Mouse (Mus musculus) layer of hippocampus, adult 9-11 months (tissue): ENCODE measurements around the gene Gm20388.

Experiments used
- DNase-seq: peaks from one replicate; pipeline ENCODE4 v3.0.0; 2022

Gm20388 gene

GRCm38 (mm10) chr8:121697735-121698614 lies 1787.3 kb downstream of the Gm20388 start:
- no peak for DNase-seq

GRCm38 (mm10) chr8:121698615-121699101 lies 1788.0 kb downstream of the Gm20388 start:
- DNase-seq: no peak

- DNase-seq: no peak
Observed at GRCm38 (mm10) chr8:121699936-121700335, 1789.3 kb downstream of the Gm20388 start.

- peak; percentile 52 for DNase-seq
Observed at GRCm38 (mm10) chr8:121705174-121705573, 1794.5 kb downstream of the Gm20388 start.

- DNase-seq: no peak
Observed at GRCm38 (mm10) chr8:121706956-121707355, 1796.3 kb downstream of the Gm20388 start.

- DNase-seq: no peak
Observed at GRCm38 (mm10) chr8:121708406-121708805, 1797.8 kb downstream of the Gm20388 start.

GRCm38 (mm10) chr8:121717502-121717901 lies 1806.9 kb downstream of the Gm20388 start:
- DNase-seq: no peak

GRCm38 (mm10) chr8:121717982-121718425 lies 1807.4 kb downstream of the Gm20388 start:
- peak; percentile 94 for DNase-seq

GRCm38 (mm10) chr8:121718925-121719324 lies 1808.3 kb downstream of the Gm20388 start:
- no peak for DNase-seq

- no peak for DNase-seq
Observed at GRCm38 (mm10) chr8:121721072-121721471, 1810.4 kb downstream of the Gm20388 start.

GRCm38 (mm10) chr8:121723846-121724245 lies 1813.2 kb downstream of the Gm20388 start:
- peak; percentile 72 for DNase-seq

- DNase-seq: no peak
Observed at GRCm38 (mm10) chr8:121727164-121727563, 1816.5 kb downstream of the Gm20388 start.

GRCm38 (mm10) chr8:121729323-121729722 lies 1818.7 kb downstream of the Gm20388 start, which contains the start of gene Jph3:
Gene Jph3, plus strand, starts transcription at chr8:121729623.
- no peak for DNase-seq

GRCm38 (mm10) chr8:121729754-121730153 lies 1819.1 kb downstream of the Gm20388 start:
- no peak for DNase-seq

GRCm38 (mm10) chr8:121730170-121730569 lies 1819.5 kb downstream of the Gm20388 start:
- no peak for DNase-seq

- no peak for DNase-seq
Observed at GRCm38 (mm10) chr8:121730646-121731045, 1820.0 kb downstream of the Gm20388 start.

GRCm38 (mm10) chr8:121731060-121731459 lies 1820.4 kb downstream of the Gm20388 start:
- no peak for DNase-seq

- DNase-seq: peak; percentile 75
Observed at GRCm38 (mm10) chr8:121731471-121732333, 1821.1 kb downstream of the Gm20388 start.

GRCm38 (mm10) chr8:121732334-121732665 lies 1821.7 kb downstream of the Gm20388 start:
- no peak for DNase-seq

GRCm38 (mm10) chr8:121734262-121734661 lies 1823.6 kb downstream of the Gm20388 start:
- peak; percentile 83 for DNase-seq

- no peak for DNase-seq
Observed at GRCm38 (mm10) chr8:121736236-121736635, 1825.6 kb downstream of the Gm20388 start.

- DNase-seq: peak; percentile 41
Observed at GRCm38 (mm10) chr8:121740721-121741120, 1830.1 kb downstream of the Gm20388 start.

- no peak for DNase-seq
Observed at GRCm38 (mm10) chr8:121749501-121749900, 1838.9 kb downstream of the Gm20388 start.
